11 mouse cellular contexts compared by ENCODE assay signal in the genomic region with DNA sequence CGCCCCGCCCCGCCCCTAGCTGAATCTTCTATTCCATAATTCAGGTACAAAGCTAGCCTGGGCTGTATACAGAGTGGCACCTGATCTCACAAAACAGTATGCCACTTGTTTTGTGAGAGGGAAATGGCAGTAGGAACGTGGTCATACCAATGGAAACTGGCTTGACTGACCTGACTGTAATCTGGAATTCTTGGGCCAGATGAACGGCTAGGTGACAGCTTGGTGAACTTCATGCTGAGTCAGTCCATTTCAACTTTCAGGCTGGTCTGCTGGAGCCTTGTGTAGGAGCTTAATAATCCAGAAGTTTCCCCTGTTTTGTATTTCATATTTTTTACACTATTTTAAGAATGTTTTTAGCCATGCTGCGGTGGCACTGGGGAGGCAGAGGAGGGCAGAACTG. TPM values are rescaled to one million over a fixed set of nuclear protein-coding genes. Genes with fewer than 3 reads are reported as not detected.
DNase-seq lines count a peak whose midpoint lies in the region; ATAC-seq lines count a peak whose summit lies in the region.
"Had no signal": no experiment of that assay in that cellular context is flagged by ENCODE, and none has a peak within 500 bp of the region (broad histone marks: within the 10 kb centered on the region; RNA-seq: fewer than 3 reads in every experiment).

No protein-coding gene starts in this region.

- peaks cover 12 to 13% of the 10 kb centered on the region in 2 experiments for H3K4me1 ChIP-seq in heart, embryonic 14.5 days (ENCODE audit: control insufficient read depth in 2 of 2, insufficient read depth in 2 of 2, low read length in 2 of 2)
- peaks cover 22% of the 10 kb centered on the region for H3K4me1 ChIP-seq in forebrain, embryonic 12.5 days
- peaks cover 34% of the 10 kb centered on the region for H3K4me1 ChIP-seq in liver, embryonic 11.5 days (replicated peaks; ENCODE audit: control insufficient read depth, insufficient read depth, low read length)

- H3K9ac ChIP-seq in heart, embryonic 14.5 days (ENCODE audit: low read length), result peak overlapping the region; percentile 79; the same call in 1 of the 2 replicates
- H3K9ac ChIP-seq in forebrain, embryonic 12.5 days, result no peak overlapping the region
- H3K9ac ChIP-seq in liver, embryonic 11.5 days (ENCODE audit: low read depth, low read length), result peak overlapping the region; percentile 67

- no peaks in the 10 kb centered on the region for H3K36me3 ChIP-seq in heart, embryonic 14.5 days (ENCODE audit: control insufficient read depth, insufficient read depth, low read length)
- H3K36me3 ChIP-seq in forebrain, embryonic 12.5 days (replicated peaks), result no peaks in the 10 kb centered on the region
- no peaks in the 10 kb centered on the region for H3K36me3 ChIP-seq in liver, embryonic 11.5 days (ENCODE audit: control insufficient read depth, insufficient read depth, low read length)

- peak overlapping the region; percentile 84 for H3K4me2 ChIP-seq in heart, embryonic 14.5 days (ENCODE audit: low read length)
- peak overlapping the region; percentile 73 for H3K4me2 ChIP-seq in forebrain, embryonic 12.5 days
- H3K4me2 ChIP-seq in liver, embryonic 11.5 days, result peak overlapping the region; percentile 82

- ATAC-seq in heart, embryonic 14.5 days (ENCODE audit: insufficient number of reproducible peaks, insufficient read depth, low FRiP score, low read depth), result no peak
- no peak for ATAC-seq in forebrain, embryonic 12.5 days (ENCODE audit: low FRiP score)
- ATAC-seq in liver, embryonic 11.5 days (replicated peaks; ENCODE audit: low FRiP score), result no peak

- no peaks in the 10 kb centered on the region for H3K9me3 ChIP-seq in heart, embryonic 14.5 days (ENCODE audit: control insufficient read depth, low read length)
- H3K9me3 ChIP-seq in forebrain, embryonic 12.5 days, result no peaks in the 10 kb centered on the region
- no peaks in the 10 kb centered on the region for H3K9me3 ChIP-seq in liver, embryonic 11.5 days (ENCODE audit: control insufficient read depth, low read length)

- WGBS in heart, embryonic 14.5 days, result 70% methylated on average over 6 of the region's 6 CpGs
- WGBS in forebrain, embryonic 12.5 days, result 80% methylated on average over 6 of the region's 6 CpGs
- WGBS in liver, embryonic 11.5 days, result 70% methylated on average over 6 of the region's 6 CpGs

- no peak overlapping the region for H3K4me3 ChIP-seq in heart, embryonic 14.5 days (ENCODE audit: control insufficient read depth in 1 of 2, insufficient read depth in 1 of 2, low read depth in 1 of 2, low read length in 2 of 2)
- H3K4me3 ChIP-seq in forebrain, embryonic 12.5 days (replicated peaks), result peak overlapping the region; percentile 51; the same call in 1 of the 2 replicates
- peak overlapping the region; percentile 74 for H3K4me3 ChIP-seq in liver, embryonic 11.5 days (ENCODE audit: low read depth, low read length)

- H3K27ac ChIP-seq in heart, embryonic 14.5 days (replicated peaks in 1 of 2; ENCODE audit: control insufficient read depth in 1 of 2, insufficient read depth in 1 of 2, low read depth in 2 of 2, low read length in 2 of 2), result no peak overlapping the region
- no peak overlapping the region for H3K27ac ChIP-seq in forebrain, embryonic 12.5 days
- peak overlapping the region; percentile 77 for H3K27ac ChIP-seq in liver, embryonic 11.5 days (ENCODE audit: low read depth, low read length)

- no peaks in the 10 kb centered on the region for H3K27me3 ChIP-seq in heart, embryonic 14.5 days (ENCODE audit: control insufficient read depth, insufficient read depth, low read length)
- no peaks in the 10 kb centered on the region for H3K27me3 ChIP-seq in forebrain, embryonic 12.5 days
- no peaks in the 10 kb centered on the region for H3K27me3 ChIP-seq in liver, embryonic 11.5 days (replicated peaks; ENCODE audit: control insufficient read depth, insufficient read depth, low read length)

- no peak for DNase-seq in heart, adult 18-20 months
- peak; percentile 14 for DNase-seq in 416B (ENCODE audit: low read depth)
- no peak for DNase-seq in liver, embryonic 11.5 days (ENCODE audit: low spot score)
- DNase-seq in adrenal gland, postnatal 25 days, result no peak
- no peak for DNase-seq in right cerebral cortex, postnatal 10 days (ENCODE audit: low spot score in 2 of 2)
- no peak for DNase-seq in spleen, adult 18-20 months
- DNase-seq: embryo, embryonic 11 days; lung, adult 18-20 months had no signal

RNA-seq across cellular contexts. Expression of a gene that starts 1.3 kb away (rescaled TPM):
- polyA plus RNA-seq in heart, embryonic 14.5 days (2014; fragmentation: Nextera tagmentation; extraction: Ambion mirVana), result 9.3 and 9.4 TPM in 2 replicates
- total RNA-seq in heart, adult 18-20 months (2021), result 10 to 100 TPM in 1 of 2 experiments, 1 to 10 TPM in 1; 9.8 to 10.1 TPM
- 16.9 and 17.4 TPM in 2 replicates for polyA plus RNA-seq in forebrain, embryonic 12.5 days (2016; fragmentation: Nextera tagmentation; extraction: Ambion mirVana)
- polyA plus RNA-seq in liver, embryonic 11.5 days (2014; fragmentation: Nextera tagmentation; extraction: Ambion mirVana), result 25.0 and 25.7 TPM in 2 replicates
- 1,338 and 1,408 TPM in 2 replicates for total RNA-seq in adrenal gland, postnatal 25 days (2021)

RNA-seq across cellular contexts. Expression of a gene that starts 11.1 kb away (rescaled TPM):
- polyA plus RNA-seq in heart, embryonic 14.5 days (2014; fragmentation: Nextera tagmentation; extraction: Ambion mirVana), result 0.15 TPM in 1 of 2 replicates, not detected in the other
- under 1 TPM; 0.27 to 0.41 TPM for total RNA-seq in heart, adult 18-20 months (2021)
- 0.08 TPM in 1 of 2 replicates, not detected in the other for polyA plus RNA-seq in forebrain, embryonic 12.5 days (2016; fragmentation: Nextera tagmentation; extraction: Ambion mirVana)
- polyA plus RNA-seq in liver, embryonic 11.5 days (2014; fragmentation: Nextera tagmentation; extraction: Ambion mirVana), result 0.75 and 0.89 TPM in 2 replicates
- total RNA-seq in adrenal gland, postnatal 25 days (2021), result 2.5 and 3.5 TPM in 2 replicates

RNA-seq across cellular contexts. Expression of a gene that starts 19.3 kb away (rescaled TPM):
- 0.94 and 1.2 TPM in 2 replicates for polyA plus RNA-seq in heart, embryonic 14.5 days (2014; fragmentation: Nextera tagmentation; extraction: Ambion mirVana)
- total RNA-seq in heart, adult 18-20 months (2021), result 1 to 10 TPM; 2.2 to 2.4 TPM
- polyA plus RNA-seq in forebrain, embryonic 12.5 days (2016; fragmentation: Nextera tagmentation; extraction: Ambion mirVana), result 0.26 and 0.37 TPM in 2 replicates
- polyA plus RNA-seq in liver, embryonic 11.5 days (2014; fragmentation: Nextera tagmentation; extraction: Ambion mirVana), result 3.2 and 3.4 TPM in 2 replicates
- total RNA-seq in adrenal gland, postnatal 25 days (2021), result 75.5 and 93.9 TPM in 2 replicates

RNA-seq across cellular contexts. Expression of a gene that starts 28.8 kb away (rescaled TPM):
- polyA plus RNA-seq in heart, embryonic 14.5 days (2014; fragmentation: Nextera tagmentation; extraction: Ambion mirVana), result not detected in 2 replicates
- total RNA-seq in heart, adult 18-20 months (2021), result not detected
- polyA plus RNA-seq in forebrain, embryonic 12.5 days (2016; fragmentation: Nextera tagmentation; extraction: Ambion mirVana), result not detected in 2 replicates
- polyA plus RNA-seq in liver, embryonic 11.5 days (2014; fragmentation: Nextera tagmentation; extraction: Ambion mirVana), result not detected in 2 replicates
- total RNA-seq in adrenal gland, postnatal 25 days (2021), result not detected in 2 replicates

RNA-seq across cellular contexts. Expression of a gene that starts 43.7 kb away (rescaled TPM):
- polyA plus RNA-seq in heart, embryonic 14.5 days (2014; fragmentation: Nextera tagmentation; extraction: Ambion mirVana), result 0.05 TPM in 1 of 2 replicates, not detected in the other
- under 1 TPM in 1 of 2 experiments, not detected in 1; 0.10 TPM for total RNA-seq in heart, adult 18-20 months (2021)
- polyA plus RNA-seq in forebrain, embryonic 12.5 days (2016; fragmentation: Nextera tagmentation; extraction: Ambion mirVana), result not detected in 2 replicates
- 0.52 and 0.64 TPM in 2 replicates for polyA plus RNA-seq in liver, embryonic 11.5 days (2014; fragmentation: Nextera tagmentation; extraction: Ambion mirVana)
- total RNA-seq in adrenal gland, postnatal 25 days (2021), result 0.62 and 0.79 TPM in 2 replicates
- total RNA-seq: ES-E14 had no signal

Comparison
In these comparisons a context has a peak if more than half of its experiments do, and no peak if none do; other contexts are left out.
1. H3K4me3 ChIP-seq: peak in forebrain, embryonic 12.5 days (single experiment) and liver, embryonic 11.5 days (single experiment); none in heart, embryonic 14.5 days (0 of 2).
2. Peak in every context shown above with its lines, with median percentiles within 50 percentile points of each other: H3K4me2 ChIP-seq.